Mouse (Mus musculus) mouse trophoblast stem cell (cell line): ENCODE data around the gene Dtx3.

Experiments
- in situ Hi-C, 2 experiments: fragments of 300-500 bp; cut with MseI, MboI; formaldehyde crosslinking; loops; 2 replicates in 1 of 2; 3 replicates in 1 of 2; pipeline ENCODE4 v1.15.1; 2025

The Dtx3 gene

GRCm38 (mm10) chr10:127195328-127196129 lies at the start of gene Dtx3:
Gene Dtx3 (minus strand): TSS chr10:127195728.
- in situ Hi-C loops: no loop called here

- in situ Hi-C loops: no loop called here
Measured at GRCm38 (mm10) chr10:127238241-127238824, 42.8 kb upstream of the Dtx3 start.

- in situ Hi-C loops: no loop called here
Measured at GRCm38 (mm10) chr10:127236541-127236940, 41.0 kb upstream of the Dtx3 start.

- in situ Hi-C loops: no loop called here
Measured at GRCm38 (mm10) chr10:127233141-127233540, 37.6 kb upstream of the Dtx3 start.

GRCm38 (mm10) chr10:127231741-127232140 lies 36.2 kb upstream of the Dtx3 start:
- in situ Hi-C loops: no loop called here

- in situ Hi-C loops: no loop called here
Measured at GRCm38 (mm10) chr10:127230693-127231092, 35.2 kb upstream of the Dtx3 start.

- in situ Hi-C loops: loop anchor here in 1 of 2 experiments (5.0 kb wide), 1 partner anchor 52 kb away; no protein-coding TSS in a partner anchor
Measured at GRCm38 (mm10) chr10:127228897-127229296, 33.4 kb upstream of the Dtx3 start.

GRCm38 (mm10) chr10:127227163-127227562 lies 31.6 kb upstream of the Dtx3 start:
- in situ Hi-C loops: loop anchor here in 1 of 2 experiments (5.0 kb wide), 1 partner anchor 50 kb away; no protein-coding TSS in a partner anchor

GRCm38 (mm10) chr10:127226318-127226895 lies 30.9 kb upstream of the Dtx3 start:
- in situ Hi-C loops: loop anchor here in 1 of 2 experiments (5.0 kb wide), 1 partner anchor 49 kb away; no protein-coding TSS in a partner anchor

GRCm38 (mm10) chr10:127225732-127226131 lies 30.2 kb upstream of the Dtx3 start:
- in situ Hi-C loops: loop anchor here in 1 of 2 experiments (5.0 kb wide), 1 partner anchor 48 kb away; no protein-coding TSS in a partner anchor

- in situ Hi-C loops: loop anchor here in 1 of 2 experiments (5.0 kb wide), 1 partner anchor 48 kb away; no protein-coding TSS in a partner anchor
Measured at GRCm38 (mm10) chr10:127225213-127225612, 29.7 kb upstream of the Dtx3 start.

GRCm38 (mm10) chr10:127218339-127218738 lies 22.8 kb upstream of the Dtx3 start:
- in situ Hi-C loops: no loop called here

- in situ Hi-C loops: no loop called here
Measured at GRCm38 (mm10) chr10:127217177-127217576, 21.6 kb upstream of the Dtx3 start.

GRCm38 (mm10) chr10:127216456-127216855 lies 20.9 kb upstream of the Dtx3 start:
- in situ Hi-C loops: no loop called here

GRCm38 (mm10) chr10:127214422-127214803 lies 18.9 kb upstream of the Dtx3 start:
- in situ Hi-C loops: no loop called here

- in situ Hi-C loops: no loop called here
Measured at GRCm38 (mm10) chr10:127213704-127214421, 18.3 kb upstream of the Dtx3 start.

- in situ Hi-C loops: no loop called here
Measured at GRCm38 (mm10) chr10:127213272-127213671, 17.7 kb upstream of the Dtx3 start.

- in situ Hi-C loops: no loop called here
Measured at GRCm38 (mm10) chr10:127211414-127211854, 15.9 kb upstream of the Dtx3 start, which contains the start of gene Pip4k2c. Gene Pip4k2c (minus strand): TSS chr10:127211585.

- in situ Hi-C loops: no loop called here
Measured at GRCm38 (mm10) chr10:127210961-127211405, 15.5 kb upstream of the Dtx3 start.

- in situ Hi-C loops: no loop called here
Measured at GRCm38 (mm10) chr10:127209928-127210570, 14.5 kb upstream of the Dtx3 start.

GRCm38 (mm10) chr10:127208921-127209320 lies 13.4 kb upstream of the Dtx3 start:
- in situ Hi-C loops: no loop called here
